Mouse (Mus musculus) left cerebral cortex, adult 18-20 months (tissue): Measurements from ENCODE around the gene Zfp668. TPM values are rescaled to one million over a fixed set of nuclear protein-coding genes. Genes with fewer than 3 reads are reported as not detected.

ENCODE experiments used
- DNase-seq, 2 experiments: peaks; one replicate each; pipeline ENCODE4 v3.0.0; 2021 to 2022; ENCODE audit warnings: low spot score in 2 of 2, mixed read lengths in 1 of 2
- long read RNA-seq, 2 experiments: library from polyadenylated mRNA; stranded (forward); transcript quantifications; one replicate each; pipeline ENCODE4 v2.0.0; 2021
- total RNA-seq, 2 experiments: library from RNA; stranded (reverse); gene quantifications; 2 replicates each; pipeline ENCODE4 v1.2.3; 2021

Zfp668 gene
- 10 to 100 TPM; 19.5 to 20.5 TPM for total RNA-seq
- long read RNA-seq, experiment 1, full-length matches to known transcripts = 8 of 14 reads
- long read RNA-seq, experiment 1, partial matches to known transcripts = 2 of 14 reads
- long read RNA-seq, experiment 1, other reads (novel, unspliced or antisense) = 4 of 14 reads
- long read RNA-seq, experiment 2, full-length matches to known transcripts = 5 of 9 reads
- long read RNA-seq, experiment 2, partial matches to known transcripts = 1 of 9 reads
- long read RNA-seq, experiment 2, other reads (novel, unspliced or antisense) = 3 of 9 reads

DNA sequence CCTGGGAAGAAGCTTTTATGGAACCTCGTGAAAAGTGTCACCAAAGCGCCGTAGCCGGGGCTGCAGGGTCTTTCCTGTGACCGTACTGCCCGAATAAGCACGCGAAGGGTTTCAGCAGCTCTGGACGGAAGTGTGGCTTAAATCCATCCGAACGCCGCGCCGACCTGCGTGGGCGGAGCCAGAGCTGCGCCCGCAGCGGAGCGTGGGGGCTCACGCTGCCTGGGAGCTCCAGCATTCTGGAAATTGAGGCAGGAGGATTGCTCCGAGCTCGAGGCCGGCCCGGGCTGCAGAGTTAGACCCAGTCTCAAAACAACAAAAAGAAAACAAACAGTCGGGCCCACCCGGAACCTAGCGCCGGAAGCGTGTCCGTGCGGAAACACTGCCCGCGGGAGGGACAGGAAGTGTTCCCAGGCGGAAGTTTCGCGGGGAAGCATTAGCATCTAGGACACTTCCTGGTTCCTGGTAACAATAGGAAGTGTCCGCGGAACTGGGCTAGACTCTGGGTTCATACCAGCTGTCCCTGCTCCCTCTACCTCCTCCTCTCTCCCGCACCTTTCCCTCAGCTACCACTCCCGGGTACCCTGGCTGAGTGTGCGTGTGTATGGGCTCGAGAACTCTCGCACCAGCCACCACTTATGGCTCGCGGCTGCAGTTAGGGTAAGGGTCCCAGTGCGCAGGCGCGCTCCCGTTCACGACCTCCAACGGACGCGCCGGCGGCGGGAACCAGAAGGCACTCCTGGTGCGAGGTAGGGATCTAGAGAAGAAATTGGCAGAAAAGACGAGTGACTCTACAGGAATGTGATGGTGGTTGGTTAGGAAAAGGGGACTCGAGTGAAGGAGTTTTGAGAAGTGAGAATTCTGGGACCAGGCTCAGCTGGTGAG lies at the start of gene Zfp668:
TSS of gene Zfp668 (minus strand) at position 362 of the 882 bp plus-strand sequence.
- peak; percentile 88 to 92 for DNase-seq

- DNase-seq = no peak
These were observed 49.4 kb upstream of the Zfp668 start for GRCm38 (mm10) chr7:127926066-127926465.

DNA sequence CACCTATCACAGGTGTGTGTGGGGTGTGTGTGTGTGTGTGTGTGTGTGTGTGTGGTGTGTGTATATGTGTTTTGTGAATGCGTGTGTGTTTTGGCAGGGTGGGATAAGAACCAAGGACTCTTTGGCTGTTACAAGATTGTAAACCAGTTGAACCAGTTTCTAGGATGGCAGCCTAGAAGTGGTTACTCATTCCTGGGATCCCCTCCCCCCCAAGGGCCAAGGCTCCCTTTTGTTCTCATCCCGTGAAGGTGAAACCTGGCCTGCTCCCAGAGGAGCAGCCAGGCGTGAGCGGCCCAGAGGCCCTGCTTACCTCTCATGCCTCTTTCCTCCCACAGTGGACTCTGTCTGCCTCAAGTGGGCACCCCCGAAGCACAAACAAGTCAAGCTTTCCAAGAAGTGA lies 48.6 kb upstream of the Zfp668 start:
- DNase-seq = no peak

DNA sequence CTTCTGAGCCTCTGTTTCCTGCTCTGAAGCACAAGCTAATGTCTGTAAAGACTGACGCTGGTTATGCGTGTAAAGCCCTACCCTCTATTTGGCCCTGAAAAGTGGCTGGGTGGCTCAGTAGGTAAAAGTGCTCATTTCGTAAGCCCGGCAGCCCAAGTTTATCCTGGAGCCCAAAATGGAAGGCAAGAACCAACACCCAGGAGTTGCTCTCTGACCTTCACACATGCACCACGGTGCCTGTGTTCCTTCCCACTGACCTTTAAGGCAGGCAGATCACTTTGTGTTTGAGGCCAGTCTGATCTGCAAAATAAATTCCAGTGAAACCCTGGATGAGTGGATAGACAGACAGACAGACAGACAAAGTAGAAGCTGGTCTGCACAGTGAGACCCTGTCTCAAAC lies 47.1 kb upstream of the Zfp668 start:
- no peak for DNase-seq

GRCm38 (mm10) chr7:127922451-127923275 lies 46.0 kb upstream of the Zfp668 start:
- no peak for DNase-seq

DNA sequence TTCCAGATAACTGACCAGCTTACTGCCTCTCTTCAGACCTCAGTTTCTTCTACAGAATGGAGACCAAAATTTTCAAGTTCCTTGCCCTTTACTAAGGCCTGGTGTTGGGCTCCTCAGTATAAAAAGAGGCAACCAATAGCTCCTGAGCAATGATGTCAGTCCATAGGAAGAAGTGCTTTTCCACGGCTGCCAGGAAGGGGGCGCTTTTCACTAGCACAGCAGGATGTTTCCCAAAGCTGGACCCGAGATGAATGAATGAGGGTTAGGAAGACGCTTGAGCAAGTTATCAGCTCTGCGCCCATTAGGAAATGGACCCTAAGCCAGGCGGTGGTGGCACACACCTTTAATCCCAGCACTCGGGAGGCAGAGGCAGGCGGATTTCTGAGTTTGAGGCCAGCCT lies 44.9 kb upstream of the Zfp668 start:
- no peak for DNase-seq

- no peak for DNase-seq
These were observed 42.7 kb upstream of the Zfp668 start for GRCm38 (mm10) chr7:127919290-127919689.

DNA sequence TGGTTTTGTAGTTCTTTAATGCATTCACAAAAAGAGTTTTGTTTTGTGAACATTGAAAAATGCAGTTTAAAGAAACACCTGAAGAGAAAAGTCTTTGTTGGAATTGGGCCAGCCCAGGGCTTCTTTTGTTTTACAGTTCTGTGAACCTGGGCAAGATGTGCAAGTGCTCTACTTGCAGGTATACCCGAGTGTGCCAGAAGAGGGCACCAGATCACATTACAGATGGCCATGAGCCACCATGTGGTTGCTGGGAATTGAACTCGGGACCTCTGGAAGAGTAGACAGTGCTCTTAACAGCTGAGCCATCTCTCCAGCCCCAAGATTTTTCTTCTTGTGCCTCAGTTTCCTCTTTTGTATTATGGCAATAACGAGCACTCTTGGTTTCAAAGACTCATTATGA lies 41.6 kb upstream of the Zfp668 start:
- DNase-seq = no peak

DNA sequence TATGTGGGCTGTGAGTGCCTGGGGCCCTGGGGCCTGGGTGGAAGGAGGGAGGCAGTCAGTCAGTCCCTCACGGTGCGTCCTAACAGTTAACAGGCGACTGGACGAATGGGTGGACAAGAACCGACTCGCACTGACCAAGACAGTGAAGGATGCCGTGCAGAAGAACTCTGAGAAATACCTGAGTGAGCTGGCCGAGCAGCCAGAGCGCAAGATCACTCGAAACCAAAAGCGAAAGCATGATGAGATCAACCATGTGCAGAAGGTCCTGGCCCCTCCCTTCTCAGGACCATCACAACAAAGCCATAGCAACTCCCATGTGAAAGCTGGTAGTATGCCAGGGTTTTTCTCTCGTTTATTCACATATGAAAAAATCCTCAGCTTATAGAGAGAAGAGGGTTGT lies 38.7 kb upstream of the Zfp668 start:
- DNase-seq = no peak

- DNase-seq = no peak
These were observed 36.3 kb upstream of the Zfp668 start for GRCm38 (mm10) chr7:127912938-127913337.

GRCm38 (mm10) chr7:127912190-127912871 lies 35.7 kb upstream of the Zfp668 start, which contains the start of gene Kat8:
Gene Kat8 (plus strand): TSS chr7:127912516.
- DNase-seq = peak; percentile 85 to 89

DNA sequence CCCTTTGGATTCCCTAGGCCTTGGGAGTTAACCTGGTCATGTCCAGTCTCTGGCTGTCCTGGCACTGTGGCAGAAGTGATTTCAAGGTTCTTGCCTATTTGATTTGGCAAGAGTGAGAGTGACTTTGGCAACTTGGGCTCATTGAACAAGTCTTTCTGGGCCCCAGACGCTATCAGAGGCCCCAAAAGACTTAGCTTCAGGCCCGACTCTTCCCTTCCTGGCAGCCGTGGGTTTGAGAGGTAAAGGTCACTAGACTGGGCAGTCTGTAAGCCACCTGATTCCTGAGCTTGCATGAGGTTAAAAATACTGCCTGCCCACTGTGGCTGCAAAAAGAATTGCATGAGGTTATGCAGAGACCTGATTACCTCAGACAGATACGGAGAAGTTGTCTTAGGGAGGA lies 32.0 kb upstream of the Zfp668 start:
- no peak for DNase-seq

GRCm38 (mm10) chr7:127907939-127908338 lies 31.3 kb upstream of the Zfp668 start:
- no peak for DNase-seq

- peak; percentile 67 to 78 for DNase-seq
These were observed 27.6 kb upstream of the Zfp668 start, which contains the start of gene Bckdk for GRCm38 (mm10) chr7:127903971-127904796. Gene Bckdk (plus strand): TSS chr7:127904082.

DNA sequence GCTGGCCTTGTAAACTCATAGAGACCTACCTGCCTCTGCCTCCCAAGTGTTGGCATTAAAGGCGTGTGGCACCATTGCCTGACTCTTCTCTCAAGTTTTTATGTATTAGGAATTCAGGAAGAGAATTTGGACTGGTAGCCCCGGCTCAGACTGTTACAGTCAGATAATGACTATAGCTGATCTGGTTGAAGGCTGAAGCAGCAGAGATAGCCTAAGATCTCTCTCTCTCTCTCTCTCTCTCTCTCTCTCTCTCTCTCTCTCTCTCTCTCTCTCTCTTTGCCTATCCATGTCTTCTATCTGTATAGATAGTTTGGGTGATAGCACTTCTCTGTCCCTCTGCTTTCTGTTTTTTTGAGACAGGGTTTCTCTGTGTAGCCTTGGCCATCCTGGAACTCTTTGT lies 25.1 kb upstream of the Zfp668 start:
- no peak for DNase-seq

DNA sequence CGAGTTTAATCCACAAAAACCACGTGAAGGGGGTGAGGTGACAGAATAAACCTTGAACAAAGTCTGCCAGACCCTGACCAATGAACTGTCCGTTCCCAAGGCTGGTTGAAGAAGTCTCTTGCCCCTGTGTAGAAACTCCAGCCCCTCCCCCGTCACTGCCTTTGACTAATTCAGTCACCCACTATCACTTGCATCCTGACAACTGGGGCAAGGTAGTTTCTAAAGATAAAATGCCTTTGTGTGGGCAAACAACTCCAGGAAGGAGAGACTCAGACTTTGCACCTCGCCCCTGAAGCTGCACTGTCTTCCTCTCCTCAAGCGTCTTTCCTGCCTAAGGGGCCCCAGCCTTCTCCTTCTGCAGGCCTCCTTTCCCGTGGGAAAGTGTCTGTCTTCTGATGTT lies 23.4 kb upstream of the Zfp668 start:
- DNase-seq = no peak

GRCm38 (mm10) chr7:127898179-127898956 lies 21.7 kb upstream of the Zfp668 start:
- no peak for DNase-seq

DNA sequence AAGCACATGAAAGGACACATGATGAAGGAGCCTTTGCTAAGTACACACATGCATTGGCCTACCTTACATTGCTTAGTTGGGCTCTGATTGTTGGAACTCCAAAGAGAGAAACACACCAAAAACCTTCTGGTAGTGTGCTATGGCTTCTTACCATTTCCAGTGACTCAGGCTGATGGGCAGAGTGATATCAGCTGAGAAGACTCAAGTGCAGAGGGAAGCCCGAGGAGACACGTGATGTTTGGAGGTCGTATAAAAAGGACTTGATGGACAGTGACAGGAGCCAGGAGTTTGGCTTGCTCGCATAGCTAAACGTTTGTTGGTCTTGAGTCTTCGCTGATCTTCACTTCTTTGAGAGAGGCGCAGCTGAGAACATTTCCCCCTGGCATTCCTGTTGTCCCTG lies 20.9 kb upstream of the Zfp668 start:
- no peak for DNase-seq

- peak; percentile 48 to 64 for DNase-seq
These were observed 19.8 kb upstream of the Zfp668 start for GRCm38 (mm10) chr7:127896384-127896783.
